Mouse (Mus musculus) right cerebral cortex, postnatal 14 days (tissue): ENCODE data around the gene Tlnrd1.

Experiments used
- DNase-seq: peaks from one replicate; pipeline ENCODE4 v3.0.0; 2022

The Tlnrd1 gene

DNA sequence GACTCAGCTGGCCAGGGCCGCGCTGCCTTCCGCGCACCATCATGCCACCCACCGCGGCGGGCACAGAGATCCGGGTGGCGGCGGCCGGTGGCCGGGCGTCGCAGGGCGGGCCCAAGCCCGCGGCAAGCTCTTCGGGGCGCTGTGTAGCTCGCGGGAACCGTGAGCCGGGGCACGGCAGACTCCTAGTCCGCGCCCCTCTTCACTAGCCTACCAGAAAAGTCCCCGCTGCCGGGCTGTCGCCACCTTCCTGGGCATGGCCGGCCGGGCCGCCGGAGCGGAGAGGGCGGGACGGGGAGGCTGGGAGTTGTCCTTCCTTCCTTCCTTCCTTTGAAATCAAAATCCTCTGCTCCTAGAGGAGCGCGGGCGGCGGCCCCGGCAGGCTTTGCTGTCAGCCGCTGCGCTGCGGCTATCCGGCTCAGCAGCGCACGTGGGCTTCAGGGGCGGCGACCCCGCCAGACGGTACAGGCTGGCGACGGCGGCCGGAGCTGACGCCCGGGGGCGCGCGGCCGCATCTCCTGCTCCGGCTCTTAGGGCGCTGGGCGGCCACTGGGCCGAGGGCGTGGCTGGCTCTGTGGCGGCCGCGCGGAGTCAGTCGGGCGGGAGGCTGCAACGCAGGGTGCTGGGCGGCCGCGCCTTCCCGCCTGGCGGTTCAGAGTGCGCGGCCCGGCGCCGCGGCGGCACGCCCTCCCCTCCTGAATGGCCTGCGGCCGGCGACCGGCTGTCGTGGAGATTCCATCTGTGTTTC is 657 bp downstream of the Tlnrd1 start:
- peak; percentile 54 for DNase-seq

DNA sequence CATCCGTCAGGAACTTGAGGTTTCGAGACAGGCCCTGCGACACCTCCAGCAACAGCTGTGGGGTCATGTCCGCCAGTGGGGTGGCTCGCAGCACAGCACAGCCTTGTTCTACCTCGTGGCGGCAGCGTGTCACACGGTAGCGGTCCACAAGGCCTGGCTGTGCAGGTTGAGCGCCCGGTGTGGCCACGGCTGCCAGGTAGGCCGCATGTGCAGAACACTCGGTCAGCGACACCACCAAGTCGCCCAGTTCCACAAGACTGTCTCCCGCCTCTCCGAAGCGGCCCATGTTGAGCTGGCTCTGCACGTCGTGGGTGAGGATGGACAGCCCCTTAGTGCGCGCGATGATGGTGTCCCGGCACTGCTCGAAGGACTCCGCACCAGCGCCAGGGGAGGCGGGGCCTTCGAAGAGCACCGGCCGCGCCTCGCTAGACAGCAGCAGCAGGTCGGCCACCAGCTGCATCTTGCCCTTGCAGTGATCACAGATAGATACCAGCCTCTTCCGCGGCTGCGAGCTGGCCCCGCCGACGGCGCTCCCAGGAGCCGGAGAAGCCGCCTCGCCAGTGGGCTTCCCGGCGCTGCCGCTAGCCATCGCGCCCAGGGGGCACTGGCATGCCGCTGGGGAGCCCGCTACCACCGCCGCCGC is 1.4 kb downstream of the Tlnrd1 start:
- peak; percentile 49 for DNase-seq

DNA sequence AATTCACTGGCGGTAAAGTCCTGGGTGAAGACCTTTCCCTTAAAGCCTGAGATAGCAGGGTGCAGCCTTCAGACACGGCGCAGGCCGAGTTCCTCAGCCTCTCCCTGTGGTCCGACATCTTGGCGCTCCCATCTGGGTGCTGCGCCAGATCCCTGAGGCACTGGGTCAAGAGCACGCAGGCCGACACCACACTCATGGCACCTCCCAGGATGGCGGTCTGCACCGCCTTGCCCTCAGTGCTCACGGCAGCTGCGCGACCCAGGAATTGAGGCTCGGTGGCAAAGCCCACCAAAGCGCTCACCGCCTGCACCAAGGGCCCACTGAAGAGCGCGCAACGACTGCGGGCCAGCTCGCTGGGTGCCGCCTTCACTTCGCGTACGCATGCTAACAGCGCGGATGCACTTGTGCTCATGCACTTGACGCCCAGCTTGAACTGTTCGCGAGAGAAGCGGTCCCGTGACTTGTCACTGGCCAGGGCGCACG is 1.9 kb downstream of the Tlnrd1 start:
- peak; percentile 23 for DNase-seq

DNA sequence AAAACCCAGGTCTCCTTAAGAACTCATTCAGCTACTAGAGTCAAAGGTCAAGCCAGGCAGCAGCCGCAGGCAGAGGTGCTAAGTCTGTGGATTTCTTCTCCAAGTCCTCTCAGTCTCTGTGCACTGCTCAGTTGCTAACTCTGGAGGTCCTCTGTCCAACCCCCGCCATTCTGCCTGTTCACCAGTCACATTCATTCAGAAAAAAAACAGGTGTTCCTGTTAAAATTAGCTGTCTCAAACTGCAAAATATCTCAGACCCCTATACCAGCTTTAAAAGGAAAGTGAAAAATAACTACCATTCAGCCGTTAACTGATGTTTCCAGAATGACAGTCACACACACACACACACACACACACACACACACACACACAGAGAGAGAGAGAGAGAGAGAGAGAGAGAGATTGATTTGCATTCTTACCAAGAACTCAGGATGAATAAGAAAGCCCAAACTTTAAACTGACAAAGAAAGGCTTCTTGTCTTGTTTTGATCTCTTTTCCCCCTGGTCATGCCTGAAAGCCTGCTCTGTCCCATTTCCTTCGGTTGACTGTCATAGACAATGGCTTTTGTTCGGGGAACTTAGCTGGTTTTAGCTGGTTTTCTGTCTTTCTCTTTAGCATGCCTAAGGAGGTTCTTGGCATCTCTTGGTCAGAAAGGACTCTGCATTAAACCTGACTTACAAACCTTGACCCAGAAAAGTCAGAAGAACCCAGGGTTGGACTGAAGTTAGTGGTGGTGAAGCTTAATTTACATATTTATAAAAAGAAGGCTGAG is 5.2 kb downstream of the Tlnrd1 start:
- no peak for DNase-seq

DNA sequence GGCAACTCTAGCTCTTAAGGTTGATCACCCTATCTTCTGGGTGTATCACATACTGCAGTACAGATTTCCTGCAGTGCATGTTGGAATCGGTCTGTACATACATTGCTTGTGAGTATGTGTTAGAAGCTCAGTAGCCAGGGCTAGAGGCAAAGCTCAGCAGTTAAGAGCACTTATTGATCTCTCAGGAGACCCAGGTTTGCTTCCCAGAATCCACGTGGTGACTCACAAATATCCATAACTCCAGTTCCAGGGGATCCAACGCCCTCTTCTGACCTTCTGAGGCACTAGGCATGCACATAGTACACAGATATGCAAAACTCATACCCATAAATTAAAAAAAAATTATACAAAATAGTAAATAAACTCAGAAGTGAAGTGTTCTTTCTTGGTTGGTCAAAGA is 7.0 kb downstream of the Tlnrd1 start:
- no peak for DNase-seq

DNA sequence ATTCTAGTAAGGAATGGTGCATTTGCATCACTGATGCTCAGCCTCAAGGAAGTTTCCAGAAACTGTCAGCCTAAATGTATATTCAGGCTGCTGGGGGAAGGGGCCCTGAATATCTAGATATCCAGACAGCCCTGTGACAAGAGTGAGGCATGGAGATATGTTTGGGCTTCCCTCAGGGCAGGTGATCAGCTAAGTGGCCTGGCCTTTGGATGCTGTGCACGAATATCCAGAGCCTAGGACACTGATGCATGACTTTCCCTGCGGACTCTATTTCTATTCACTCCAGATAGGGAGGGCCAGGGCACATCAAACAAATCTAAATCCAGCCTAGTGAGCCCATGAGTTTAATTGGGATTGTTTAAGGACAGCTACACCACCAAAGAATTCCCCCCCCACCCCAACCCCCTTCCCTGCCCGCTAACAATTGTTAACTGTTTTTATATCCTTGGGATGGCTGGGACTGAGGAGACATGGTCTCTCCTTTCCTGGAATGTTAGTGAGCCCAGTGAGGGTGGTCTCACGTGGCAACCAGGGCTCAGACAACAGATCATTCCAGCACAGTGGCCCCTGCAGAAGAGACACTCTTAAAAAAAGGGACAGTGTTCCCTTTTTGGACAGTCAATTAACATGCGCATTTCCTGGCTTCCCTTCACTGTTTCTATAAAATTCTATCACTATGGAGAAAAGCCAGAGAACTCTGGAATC is 14.1 kb downstream of the Tlnrd1 start:
- no peak for DNase-seq

DNA sequence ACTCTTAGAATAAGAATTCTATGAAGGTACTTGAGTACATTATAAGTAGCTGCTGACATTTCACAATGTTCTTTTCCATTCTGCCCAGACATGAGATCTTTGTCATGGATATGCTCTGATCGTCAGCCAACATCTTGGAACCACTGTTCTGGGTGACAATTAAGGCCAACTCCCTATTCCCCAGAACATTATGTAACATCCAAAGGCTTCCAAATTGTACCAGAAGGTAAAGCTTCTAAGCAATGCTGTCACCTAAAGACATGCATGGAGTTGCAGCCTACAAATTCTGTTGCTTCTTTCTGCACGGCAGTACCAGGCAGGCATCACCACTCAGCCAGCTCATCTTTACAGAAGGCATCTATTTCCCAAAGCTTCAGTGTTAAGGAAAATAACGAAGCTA is 15.9 kb downstream of the Tlnrd1 start:
- no peak for DNase-seq

DNA sequence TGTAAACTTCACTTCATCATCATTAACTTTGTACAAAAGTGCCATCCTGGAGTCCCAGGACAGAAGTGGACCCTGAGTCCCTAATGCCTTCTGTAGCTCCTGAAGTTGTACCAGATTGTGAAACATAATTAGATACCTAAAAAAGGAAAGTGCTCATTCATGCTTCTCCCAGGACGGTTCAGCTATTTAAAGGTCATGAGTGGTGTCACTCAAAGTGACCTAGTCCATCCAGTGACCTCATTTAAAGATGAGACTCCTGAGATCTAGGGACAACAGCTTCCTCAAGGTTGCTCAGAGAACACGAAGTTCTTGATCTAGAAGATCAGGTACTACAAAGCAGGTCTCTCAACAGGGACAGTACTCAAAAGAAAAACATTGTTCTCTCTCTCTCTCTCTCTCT is 20.6 kb downstream of the Tlnrd1 start:
- no peak for DNase-seq

DNA sequence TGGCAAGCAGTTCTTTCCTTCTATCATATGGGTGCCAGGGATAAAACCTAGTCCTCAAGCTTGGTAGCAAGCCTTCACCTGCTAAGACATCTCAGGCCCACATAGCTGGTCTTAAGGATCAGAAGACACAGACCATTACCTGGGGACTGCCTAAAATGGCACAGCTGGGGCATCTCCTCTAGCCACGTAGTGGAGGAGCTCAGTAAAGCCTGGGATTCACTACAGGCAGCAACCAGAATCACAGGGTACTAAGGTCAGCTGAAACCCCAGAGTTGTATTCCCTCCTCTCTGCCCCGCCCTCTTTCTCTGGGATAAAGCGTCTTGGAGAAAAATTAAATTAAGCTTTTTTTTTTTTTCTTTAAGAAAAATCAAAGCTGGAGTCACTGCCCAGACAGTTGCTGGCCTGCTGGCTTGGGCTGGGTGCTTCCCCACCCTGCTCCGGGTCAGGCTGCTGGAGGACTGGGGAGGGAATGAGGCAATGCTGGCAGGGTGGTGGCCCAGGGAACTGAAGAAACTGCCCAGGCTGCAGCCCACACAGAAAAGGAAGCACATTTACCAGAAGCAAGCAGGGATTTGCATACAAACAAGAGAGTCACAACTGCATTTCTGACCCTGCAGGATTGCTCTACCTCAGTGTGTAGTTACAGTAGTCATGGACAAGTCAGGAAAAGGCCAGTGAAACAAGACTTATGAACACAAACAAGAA is 24.6 kb downstream of the Tlnrd1 start:
- no peak for DNase-seq

DNA sequence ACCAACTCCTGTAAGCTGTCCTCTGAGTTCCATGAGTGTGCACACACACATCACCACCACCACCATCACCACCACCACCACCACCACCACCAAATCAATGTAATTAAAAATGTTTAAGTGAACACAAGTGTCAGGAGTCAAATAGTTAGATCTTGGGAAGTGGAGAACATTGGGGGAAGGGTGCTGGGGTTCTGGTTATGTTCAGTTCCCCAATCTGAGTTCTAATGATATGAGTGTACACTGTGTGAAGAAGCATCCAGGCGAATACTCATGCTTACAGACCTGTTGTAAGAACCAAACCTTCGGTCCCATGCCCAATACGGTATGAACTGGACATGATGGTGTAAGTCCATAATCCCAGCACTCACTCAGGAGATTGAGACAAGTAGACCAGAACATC is 26.2 kb downstream of the Tlnrd1 start:
- no peak for DNase-seq

DNA sequence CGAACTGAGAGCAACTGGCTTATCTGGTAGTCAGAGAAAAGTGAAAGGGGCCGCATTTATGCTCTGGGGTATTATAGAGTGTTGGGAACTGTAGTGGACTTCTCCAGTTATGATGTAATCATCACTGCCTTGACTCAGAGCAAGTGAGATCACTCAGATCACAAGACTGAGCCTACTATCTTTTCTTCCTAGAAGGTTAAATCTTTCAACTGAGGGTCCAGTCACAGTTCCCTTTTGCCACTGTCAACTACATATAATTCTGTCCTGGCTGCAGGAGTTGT is 27.0 kb downstream of the Tlnrd1 start:
- no peak for DNase-seq

DNA sequence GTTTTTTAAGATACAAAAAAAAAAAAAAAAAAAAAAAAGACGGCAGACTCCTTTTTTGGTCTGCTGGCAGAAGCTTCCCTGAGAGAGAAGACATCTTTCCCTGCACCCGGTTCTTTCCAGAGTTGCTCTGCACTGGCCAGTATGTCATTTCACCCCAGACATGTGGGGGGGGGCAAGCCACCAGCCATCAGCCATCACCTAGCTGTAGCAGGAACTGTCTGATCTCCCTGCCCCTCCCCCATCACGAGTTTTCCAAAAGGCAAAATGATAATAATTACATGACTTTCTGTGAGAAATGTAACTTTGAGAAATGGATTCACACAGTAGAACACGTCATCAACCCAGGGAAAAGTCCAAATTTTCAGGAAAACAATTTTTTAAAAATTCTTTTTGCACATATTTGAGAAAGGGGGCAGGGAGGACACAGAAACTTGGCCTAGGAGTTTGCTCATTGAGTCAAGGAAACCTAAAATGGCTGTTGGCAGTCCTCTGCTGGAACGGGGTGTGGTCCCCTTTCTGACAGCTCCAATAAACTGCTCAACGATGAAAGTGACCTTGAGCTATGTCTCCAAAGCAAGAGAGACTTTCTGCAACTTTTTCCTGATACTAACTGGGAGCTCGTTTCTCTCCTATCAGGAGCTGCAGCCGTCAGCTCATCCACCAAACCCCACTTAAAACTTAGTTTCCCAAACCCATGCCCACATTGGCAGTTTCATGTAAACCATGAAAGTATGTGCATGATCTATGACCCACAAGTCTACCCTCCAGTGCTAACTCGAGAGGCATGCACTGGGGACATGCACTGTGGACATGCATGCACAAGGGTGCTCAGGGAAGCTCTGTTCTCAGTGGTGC is 27.5 kb downstream of the Tlnrd1 start:
- no peak for DNase-seq

DNA sequence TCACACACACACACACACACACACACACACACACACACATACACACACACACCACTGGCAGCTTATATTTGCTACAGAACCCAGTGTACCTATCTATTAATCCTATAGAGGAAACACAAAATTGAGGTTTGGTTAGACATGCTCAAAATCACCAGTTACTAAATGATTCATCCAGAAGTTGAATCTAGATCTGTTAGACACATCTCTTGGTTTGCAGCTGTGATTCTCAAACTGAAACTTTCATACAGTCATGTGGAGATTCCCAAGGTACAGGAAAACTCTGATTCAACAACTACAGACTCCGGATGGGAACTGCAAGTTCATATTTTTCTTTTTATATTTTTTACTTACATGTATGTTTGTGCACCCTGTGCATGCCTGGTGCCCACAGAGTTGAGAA is 28.9 kb downstream of the Tlnrd1 start:
- DNase-seq = no peak

DNA sequence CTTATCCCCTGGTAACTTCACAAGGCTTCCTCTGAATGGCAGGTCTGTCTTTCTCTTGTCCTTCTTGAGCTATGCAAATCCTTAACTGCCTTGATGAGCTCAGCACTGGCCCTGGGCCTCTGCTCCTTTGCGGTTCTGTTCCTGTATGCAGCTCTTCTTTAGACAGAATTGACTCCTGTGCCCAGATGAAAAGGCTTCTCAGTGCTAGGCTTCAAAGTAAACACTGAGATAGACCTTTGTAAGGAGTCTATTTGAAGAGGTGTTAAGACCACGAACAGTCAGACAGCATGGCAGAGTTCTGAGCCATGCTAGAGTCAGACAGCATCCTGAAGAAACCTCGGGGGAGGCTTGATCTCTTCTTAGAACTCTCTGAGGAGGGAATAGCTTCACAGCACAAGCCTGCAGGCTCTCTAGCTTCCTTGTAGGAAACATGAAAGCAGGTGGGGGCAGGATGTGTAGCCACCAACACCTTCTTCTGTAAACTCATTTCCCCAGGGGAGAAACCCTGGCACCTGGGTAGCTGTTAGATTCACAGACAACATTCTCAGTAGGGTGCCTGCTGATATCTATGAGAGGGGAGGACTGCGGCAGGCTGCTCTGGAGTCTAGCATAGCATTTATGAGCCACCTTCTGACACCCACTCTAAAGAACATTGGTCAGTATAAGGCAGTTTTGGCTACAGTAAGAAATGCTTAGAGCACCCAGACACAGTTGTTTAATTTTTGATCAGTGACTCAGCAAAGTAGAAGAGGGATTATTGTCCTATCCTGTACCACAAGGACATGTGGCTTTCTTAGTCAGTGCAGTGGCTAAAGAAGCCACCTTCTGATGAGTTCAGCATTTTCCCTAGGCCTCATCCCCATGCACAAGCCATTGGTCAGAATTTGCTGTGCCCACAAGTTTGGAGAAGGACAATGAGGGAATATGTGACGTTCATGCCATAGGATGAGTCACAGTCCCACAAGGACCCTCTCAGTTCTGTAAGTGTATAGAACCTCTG is 31.4 kb downstream of the Tlnrd1 start:
- no peak for DNase-seq

DNA sequence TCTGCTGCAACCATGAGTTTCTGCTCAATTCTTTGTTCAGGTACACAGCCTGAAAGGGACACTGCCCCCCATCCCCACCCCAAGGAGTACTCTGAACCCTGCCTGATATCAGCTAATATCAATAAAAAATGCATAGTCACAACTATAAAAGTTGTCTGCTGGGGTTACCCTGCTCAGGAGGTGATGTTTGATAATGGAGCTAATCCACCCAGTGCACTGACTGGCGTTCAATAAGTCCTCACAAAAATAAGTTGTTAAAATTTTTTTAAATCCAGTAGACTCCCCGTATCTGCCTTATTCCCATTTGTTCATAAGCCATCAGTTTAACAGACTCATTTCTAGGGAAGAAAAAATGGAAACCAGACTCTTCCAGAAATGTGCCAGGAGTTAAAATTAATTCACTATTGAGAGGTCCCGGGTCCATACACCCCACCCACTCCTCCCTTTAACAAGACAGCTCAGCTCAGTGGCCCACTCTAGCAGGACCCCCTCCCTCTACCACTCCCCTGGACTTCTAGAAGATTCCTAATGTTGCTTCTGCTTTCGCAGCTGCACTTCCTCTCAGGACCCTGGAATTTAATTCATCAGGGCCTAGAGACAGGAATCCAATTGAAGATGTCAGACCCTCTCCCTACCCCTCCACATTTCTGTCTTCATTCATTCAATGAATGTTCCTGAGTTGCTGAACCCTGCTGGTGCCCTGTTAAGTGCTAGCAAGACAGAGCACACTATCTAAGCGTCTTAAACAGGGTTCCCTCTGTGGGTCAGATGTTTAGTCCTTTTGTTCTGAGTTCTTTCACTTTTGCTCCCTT is 32.3 kb downstream of the Tlnrd1 start:
- no peak for DNase-seq

DNA sequence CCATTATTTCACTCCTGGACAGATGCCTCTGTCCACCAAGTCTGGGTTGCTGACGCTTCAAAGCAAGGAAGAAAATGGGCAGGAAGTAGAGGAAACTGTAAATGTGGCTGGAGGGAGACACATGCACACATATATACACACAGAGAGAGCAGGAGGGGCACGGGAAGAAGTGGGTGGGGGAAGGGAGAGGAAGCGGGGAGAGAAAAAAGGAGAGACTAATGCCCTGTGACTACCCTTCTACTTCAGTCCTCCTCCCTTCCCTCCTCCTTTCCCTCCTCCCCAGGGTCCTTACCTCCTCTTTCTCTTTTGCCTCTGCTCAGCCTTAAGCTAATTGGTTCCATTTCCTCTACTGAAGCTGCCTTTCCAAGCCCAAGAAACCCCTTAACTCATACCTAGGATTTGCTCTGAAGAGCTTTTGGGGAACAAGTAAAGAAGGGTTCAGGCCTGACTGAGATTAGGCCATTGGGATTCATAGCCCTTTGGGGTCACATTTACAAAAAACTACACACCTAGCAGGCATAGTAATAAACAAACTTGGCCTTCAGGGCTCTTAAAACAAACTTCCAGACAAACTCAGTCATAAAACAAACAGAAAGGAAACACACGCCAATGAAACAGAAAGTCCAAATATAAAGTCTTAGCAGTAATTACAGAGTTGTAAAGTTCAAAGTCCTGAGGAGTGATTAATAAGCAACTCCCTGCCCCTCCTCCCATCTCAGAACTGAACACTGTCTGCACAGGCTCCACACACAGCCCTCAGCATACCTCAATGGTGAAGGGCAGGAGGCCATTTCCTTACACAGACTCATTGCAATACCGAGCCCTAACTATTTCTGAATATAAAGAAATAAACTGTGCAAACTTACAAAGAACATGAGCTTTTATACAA is 36.7 kb downstream of the Tlnrd1 start:
- no peak for DNase-seq

DNA sequence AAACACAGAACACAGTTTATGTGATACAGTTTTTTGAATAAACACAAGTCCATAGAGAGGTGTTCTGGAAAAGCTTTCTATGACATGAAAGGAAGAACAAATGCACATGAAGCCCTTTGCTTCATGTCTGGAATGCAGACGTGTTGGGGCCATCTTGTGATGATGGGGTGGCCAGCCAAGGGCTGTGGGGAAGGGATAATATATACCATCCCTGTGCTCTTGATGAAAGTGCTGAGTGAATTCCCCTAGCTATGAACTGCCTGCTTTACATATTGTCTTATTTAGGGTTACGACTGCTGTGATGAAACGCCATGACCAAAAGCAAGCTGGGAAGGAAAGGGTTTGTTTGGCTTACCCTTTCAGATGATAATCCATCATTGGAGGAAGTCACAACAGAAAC is 39.3 kb downstream of the Tlnrd1 start:
- no peak for DNase-seq

DNA sequence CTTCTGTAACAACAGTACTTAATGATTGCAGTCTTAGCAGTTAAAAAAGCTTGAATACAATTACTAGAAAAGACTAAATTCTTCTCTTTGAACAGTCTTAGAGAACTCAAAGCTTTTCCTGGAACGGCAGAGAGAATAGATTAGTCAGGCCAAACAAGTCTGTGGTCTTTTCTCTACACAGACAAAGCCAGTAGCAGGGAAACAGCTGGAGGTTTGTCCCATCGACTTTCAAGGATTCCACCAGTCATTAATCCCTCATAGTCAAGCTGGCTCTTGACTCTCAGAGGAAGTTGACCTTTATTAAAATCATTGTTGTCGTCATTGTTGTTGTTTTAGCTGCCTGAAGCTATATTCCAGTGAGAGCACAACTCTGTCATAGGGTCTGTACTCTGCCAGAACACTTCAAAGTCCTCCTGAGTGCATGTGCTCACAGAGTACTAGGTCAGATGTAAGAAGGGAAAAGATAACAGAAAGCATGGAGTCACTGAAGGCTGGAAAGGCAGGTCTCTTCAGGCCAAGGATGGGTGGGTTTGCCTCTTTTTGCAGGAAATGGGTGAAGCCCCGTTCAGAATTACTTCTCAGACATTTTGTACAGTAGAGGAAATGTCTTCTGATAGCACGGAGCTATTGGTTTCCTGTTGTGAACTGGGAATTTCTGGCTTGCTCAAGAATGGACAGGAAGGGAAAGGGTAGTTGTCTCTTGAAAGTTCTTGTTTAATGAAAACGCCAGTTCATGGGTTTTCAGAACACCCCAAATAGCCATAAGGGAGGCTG is 41.4 kb downstream of the Tlnrd1 start:
- DNase-seq = no peak
